Mouse (Mus musculus): ENCODE data around the gene Hpdl.
"Not testable (repeated sequence)": the region's sequence is repeated elsewhere in the genome, so short reads cannot be mapped to it uniquely, and the experiment has no call there.

Gene Hpdl

GRCm38 (mm10) chr4:116821694-116822016 is at the start of gene Hpdl:
TSS of gene Hpdl (minus strand) at chr4:116821707.
- DNase-seq (ENCODE audit: extremely low spot score), result no peak

- no peak for DNase-seq (ENCODE audit: extremely low spot score)
Measured at GRCm38 (mm10) chr4:116869898-116870297, 48.4 kb upstream of the Hpdl start.

- no peak for DNase-seq (ENCODE audit: extremely low spot score)
Measured at GRCm38 (mm10) chr4:116862023-116862422, 40.5 kb upstream of the Hpdl start.

- DNase-seq (ENCODE audit: extremely low spot score), result no peak
Measured at GRCm38 (mm10) chr4:116859711-116860110, 38.2 kb upstream of the Hpdl start.

- DNase-seq (ENCODE audit: extremely low spot score), result no peak
Measured at GRCm38 (mm10) chr4:116857203-116857602, 35.7 kb upstream of the Hpdl start.

GRCm38 (mm10) chr4:116854286-116854685 is 32.8 kb upstream of the Hpdl start:
- no peak for DNase-seq (ENCODE audit: extremely low spot score)

GRCm38 (mm10) chr4:116849901-116850300 is 28.4 kb upstream of the Hpdl start:
- no peak for DNase-seq (ENCODE audit: extremely low spot score)

- no peak for DNase-seq (ENCODE audit: extremely low spot score)
Measured at GRCm38 (mm10) chr4:116844324-116844723, 22.8 kb upstream of the Hpdl start.

- DNase-seq (ENCODE audit: extremely low spot score), result no peak
Measured at GRCm38 (mm10) chr4:116840841-116841240, 19.3 kb upstream of the Hpdl start.

GRCm38 (mm10) chr4:116840096-116840495 is 18.6 kb upstream of the Hpdl start:
- DNase-seq (ENCODE audit: extremely low spot score), result not testable (repeated sequence)

GRCm38 (mm10) chr4:116838999-116839398 is 17.5 kb upstream of the Hpdl start:
- peak; percentile 53 for DNase-seq (ENCODE audit: extremely low spot score)

GRCm38 (mm10) chr4:116830070-116830368 is 8.5 kb upstream of the Hpdl start:
- peak; percentile 50 for DNase-seq (ENCODE audit: extremely low spot score)

- DNase-seq (ENCODE audit: extremely low spot score), result no peak
Measured at GRCm38 (mm10) chr4:116829364-116830069, 8.0 kb upstream of the Hpdl start.

GRCm38 (mm10) chr4:116827819-116828218 is 6.3 kb upstream of the Hpdl start:
- DNase-seq (ENCODE audit: extremely low spot score), result peak; percentile 69

GRCm38 (mm10) chr4:116824541-116825004 is 3.1 kb upstream of the Hpdl start:
- DNase-seq (ENCODE audit: extremely low spot score), result peak; percentile 71

- DNase-seq (ENCODE audit: extremely low spot score), result peak; percentile 81
Measured at GRCm38 (mm10) chr4:116820902-116821693, 409 bp downstream of the Hpdl start.

- DNase-seq (ENCODE audit: extremely low spot score), result peak; percentile 20
Measured at GRCm38 (mm10) chr4:116819968-116820901, 1.3 kb downstream of the Hpdl start.

GRCm38 (mm10) chr4:116817486-116817885 is 4.0 kb downstream of the Hpdl start:
- DNase-seq (ENCODE audit: extremely low spot score), result no peak

- no peak for DNase-seq (ENCODE audit: extremely low spot score)
Measured at GRCm38 (mm10) chr4:116815276-116815675, 6.2 kb downstream of the Hpdl start.

GRCm38 (mm10) chr4:116811012-116811411 is 10.5 kb downstream of the Hpdl start:
- DNase-seq (ENCODE audit: extremely low spot score), result no peak

- peak; percentile 97 for DNase-seq (ENCODE audit: extremely low spot score)
Measured at GRCm38 (mm10) chr4:116807197-116808129, 14.0 kb downstream of the Hpdl start, which contains the start of the genes Toe1 and Mutyh. TSS of gene Toe1 (minus strand) at chr4:116807640. TSS of gene Mutyh (plus strand) at chr4:116807723.

Data from embryo, embryonic 9.5 days (tissue).